Mouse (Mus musculus): Measurements from ENCODE around the gene Eps15.

Gene Eps15

DNA sequence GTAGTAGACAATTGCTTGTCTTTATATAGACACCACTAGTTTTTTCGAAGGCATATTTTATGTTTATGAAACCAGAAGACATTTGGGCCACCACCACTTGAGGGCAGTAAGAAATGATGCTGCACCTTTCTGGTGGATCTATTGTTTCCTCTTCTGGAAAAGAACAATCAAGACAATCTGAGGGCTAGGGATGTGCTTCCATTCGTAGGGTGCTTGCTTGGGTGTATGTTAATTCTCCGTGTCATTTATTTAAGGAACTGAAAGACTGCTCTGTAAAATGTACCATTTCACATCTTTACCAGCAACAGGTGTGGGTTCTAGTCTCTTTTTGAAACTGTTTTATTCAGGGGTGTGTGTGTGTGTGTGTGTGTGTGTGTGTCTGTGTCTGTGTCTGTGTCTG is 11.2 kb upstream of the Eps15 start:
- CTCF ChIA-PET, result no interaction called here

DNA sequence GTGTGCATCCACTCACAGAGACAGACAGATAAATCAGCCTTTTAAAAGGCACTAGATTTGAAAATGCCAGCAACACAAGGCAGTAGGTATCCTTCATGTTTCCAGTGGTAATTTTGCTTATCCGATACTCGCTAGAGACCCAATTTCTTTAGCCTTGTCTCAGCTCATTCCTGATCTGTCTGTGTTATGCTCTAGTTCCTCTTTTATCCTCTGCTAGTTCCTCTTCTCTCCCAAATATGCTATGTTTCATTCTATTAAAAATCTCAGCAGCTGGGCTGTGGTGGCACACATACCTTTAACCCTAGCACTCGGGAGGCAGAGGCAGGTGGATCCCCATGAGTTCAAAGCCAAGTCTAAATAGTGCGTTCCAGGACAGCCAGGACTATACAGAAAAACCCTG is 8.3 kb upstream of the Eps15 start:
- CTCF ChIA-PET, result no interaction called here

DNA sequence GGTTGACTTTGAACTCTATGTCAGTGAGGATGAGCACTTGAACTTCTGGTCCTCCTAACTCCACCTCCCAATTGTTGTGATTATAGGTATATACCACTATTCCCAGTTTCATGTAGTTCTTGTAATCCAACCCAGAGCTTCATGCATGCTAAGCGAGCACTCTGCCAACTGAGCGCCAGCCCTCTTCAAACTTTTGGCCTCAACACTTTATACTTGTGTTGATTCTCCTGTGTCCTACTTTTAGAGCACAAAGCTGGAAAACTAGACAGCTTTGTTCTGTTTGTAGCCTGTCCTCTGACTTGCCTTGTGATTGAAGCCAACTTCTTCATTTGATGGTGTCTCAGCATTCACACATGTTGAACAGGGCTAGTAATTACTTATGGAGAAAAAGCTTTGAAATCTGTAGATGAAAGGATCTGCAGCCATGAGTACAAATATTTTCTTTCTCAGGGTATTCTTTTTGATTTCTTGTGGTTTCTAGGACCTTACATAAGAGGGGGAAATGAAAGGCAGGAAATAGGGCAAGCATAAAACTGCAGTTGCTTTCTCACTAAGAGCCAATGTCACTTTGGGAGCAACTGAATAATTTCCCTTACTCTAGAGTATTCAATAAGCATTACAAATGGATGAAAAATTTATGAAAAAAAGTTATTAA is 6.4 kb upstream of the Eps15 start:
- CTCF ChIA-PET, result no interaction called here

DNA sequence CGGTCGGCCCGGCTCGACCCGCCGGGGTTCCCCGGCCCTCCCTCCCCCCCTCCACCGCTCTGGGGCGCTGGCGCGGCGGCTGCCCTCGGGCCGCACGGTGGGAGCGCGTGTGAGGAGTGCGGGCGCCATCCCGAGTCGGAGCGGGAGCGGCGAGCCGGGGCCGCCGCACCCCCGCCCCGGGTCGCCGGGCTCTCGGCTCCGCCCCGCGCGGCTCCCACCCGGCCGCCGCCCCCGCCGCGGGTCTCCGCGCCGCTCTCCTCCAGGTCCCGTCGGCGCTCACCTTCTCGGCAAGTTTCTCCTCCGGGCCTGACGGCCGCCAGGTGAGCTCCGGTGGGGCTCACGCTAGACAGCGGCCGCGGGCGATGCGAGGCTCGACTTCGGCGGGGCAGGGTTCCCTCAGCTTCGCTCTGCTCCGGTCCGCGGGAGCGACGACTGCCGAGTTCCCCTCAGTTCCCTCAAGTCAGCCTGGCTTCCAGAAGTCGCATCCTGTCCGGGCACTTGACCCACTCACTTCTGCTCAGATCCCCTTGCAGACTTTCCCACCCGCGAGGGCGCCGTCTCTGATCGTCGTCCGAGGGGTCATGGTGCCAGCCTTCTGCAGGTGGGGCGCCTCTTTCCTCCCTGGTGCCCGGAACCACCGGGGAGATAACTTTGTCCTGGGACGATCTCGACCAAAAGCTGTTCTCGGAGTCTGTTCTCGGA is 542 bp downstream of the Eps15 start:
- CTCF ChIA-PET, result no interaction called here

- CTCF ChIA-PET, result no interaction called here
Observed at GRCm38 (mm10) chr4:109281161-109281560, 1.1 kb downstream of the Eps15 start.

GRCm38 (mm10) chr4:109281946-109282345 is 1.9 kb downstream of the Eps15 start:
- CTCF ChIA-PET, result no interaction called here

DNA sequence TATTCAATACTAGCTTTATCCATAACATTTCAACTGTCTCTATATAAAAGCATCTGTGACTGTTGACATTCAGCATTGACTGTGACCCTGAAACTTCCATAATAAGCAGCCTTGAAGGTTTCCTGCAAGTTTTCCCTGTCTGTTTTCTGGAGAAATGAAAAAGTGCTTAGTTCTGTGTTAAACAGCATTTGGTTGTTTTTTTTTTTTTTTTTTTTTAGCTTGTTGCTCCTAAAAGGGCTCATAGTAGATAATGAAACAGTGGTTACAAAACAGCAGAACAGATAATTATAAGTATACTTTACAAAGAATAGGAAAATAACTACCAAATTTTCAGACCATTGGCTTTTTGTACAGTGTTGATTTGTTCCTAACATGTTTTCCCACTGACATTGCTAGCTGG is 14.6 kb downstream of the Eps15 start:
- CTCF ChIA-PET, result no interaction called here

GRCm38 (mm10) chr4:109296510-109296909 is 16.4 kb downstream of the Eps15 start:
- CTCF ChIA-PET, result interaction anchor here (0.5 kb wide), 1 partner anchor 80 kb away, joined by 3 read pairs; no protein-coding TSS in a partner anchor

DNA sequence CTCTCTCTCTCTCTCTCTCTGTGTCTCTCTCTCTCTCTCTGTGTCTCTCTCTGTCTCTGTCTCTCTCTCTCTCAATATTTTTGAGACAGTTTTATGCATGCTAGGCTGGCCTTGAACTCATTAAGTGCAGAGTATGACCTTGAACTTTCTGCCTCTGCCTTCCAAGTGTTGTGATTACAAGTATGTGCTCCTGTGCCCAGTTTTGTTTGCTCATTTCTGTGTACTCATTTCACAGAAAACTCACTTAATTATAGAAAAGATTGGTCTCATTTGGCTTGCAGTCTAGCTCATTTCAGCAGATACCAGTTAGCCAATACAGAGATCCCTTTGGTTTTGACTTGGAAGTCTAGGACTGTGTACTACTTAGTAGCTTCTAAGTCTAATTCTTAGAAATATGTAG is 19.1 kb downstream of the Eps15 start:
- CTCF ChIA-PET, result interaction anchor here (0.7 kb wide), 1 partner anchor 30 kb away, joined by 3 read pairs; no protein-coding TSS in a partner anchor

- CTCF ChIA-PET, result no interaction called here
Observed at GRCm38 (mm10) chr4:109316941-109317894, 37.1 kb downstream of the Eps15 start.

- CTCF ChIA-PET, result no interaction called here
Observed at GRCm38 (mm10) chr4:109336796-109337195, 56.7 kb downstream of the Eps15 start.

DNA sequence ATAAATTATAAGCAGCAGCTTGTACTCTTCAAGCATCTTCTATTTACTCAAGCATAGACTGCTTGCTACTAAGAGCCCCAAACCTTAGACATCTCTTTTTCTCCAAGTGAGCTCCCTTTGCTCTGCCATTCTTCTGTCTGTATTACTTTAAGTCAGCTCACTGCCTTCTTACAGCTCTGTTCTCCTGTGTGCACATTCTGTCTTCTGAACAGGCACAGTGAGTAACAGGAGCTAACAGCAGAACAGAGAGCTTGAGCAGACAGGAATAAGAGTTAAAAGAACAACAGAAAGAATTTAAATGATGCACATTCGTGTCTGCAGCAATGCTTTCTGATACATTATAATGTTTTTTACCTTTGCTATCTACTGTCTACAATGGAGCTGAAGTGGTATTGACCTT is 61.2 kb downstream of the Eps15 start:
- CTCF ChIA-PET, result no interaction called here

DNA sequence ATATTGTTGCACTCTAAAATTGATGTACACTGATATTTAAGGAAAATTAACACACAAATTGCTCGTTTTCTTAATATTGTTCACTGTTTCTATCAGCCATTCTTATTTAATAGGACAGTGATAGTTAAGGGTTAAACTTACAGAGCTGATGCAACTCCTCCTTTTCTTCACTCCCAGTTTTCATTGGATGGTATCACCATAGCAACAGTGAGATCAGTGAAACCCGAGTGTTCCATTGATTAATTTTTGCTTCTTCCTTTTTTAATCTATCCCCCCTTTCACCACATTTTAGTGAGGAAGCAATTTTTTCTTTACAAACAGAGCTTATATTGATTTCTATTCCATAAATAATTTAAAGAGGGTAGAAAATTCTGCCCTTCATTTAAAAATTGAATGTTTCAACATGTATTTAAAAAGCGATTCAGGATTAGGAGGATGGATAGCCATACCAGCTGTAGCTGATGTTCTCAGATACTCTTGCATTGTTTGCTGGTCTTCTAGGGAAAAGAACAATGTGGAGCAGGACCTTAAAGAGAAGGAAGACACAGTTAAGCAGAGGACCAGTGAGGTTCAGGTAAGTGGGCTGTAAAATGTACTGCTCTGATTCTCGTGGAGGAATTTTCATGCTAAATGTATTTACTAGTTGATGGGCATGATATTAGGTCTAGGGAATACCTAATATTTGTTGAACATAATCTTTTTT is 62.9 kb downstream of the Eps15 start:
- CTCF ChIA-PET, result no interaction called here

DNA sequence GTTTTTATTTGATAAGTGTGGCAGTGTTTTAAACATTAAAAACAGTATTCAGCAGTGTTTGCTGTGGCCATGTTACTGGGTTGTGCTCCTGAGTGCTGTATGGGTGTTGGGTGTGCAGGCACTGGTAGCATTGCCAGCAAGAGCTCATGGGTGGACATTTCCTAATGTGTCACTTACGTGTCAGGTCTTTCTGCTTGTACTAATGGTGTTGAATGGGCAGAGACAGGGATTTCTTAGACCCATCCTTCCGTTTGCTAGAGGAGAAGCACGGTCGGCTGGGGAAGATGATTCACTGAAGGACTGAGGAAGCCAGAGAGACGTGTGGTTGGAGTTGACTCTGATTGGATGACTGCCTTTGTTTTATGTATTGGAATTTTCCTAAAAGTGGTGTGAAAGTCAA is 63.8 kb downstream of the Eps15 start:
- CTCF ChIA-PET, result no interaction called here

DNA sequence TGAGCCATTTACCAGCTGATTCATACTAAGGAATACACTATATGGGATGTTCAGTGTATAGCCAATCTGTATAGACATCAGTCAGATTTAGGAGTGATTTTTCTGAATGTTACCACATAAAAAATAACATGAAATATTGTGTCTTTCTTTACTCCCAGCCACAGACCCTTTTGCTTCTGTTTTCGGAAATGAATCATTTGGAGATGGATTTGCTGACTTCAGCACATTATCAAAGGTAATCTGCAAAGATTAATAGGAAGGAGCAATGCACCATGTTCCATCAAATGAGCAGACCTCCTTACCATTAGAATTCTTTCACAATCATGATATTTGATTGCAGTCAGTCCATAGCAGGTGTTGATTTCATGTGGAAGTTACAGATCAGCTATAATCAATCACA is 98.0 kb downstream of the Eps15 start:
- CTCF ChIA-PET, result no interaction called here

- CTCF ChIA-PET, result no interaction called here
Observed at GRCm38 (mm10) chr4:109382457-109382856, 102.4 kb downstream of the Eps15 start.

DNA sequence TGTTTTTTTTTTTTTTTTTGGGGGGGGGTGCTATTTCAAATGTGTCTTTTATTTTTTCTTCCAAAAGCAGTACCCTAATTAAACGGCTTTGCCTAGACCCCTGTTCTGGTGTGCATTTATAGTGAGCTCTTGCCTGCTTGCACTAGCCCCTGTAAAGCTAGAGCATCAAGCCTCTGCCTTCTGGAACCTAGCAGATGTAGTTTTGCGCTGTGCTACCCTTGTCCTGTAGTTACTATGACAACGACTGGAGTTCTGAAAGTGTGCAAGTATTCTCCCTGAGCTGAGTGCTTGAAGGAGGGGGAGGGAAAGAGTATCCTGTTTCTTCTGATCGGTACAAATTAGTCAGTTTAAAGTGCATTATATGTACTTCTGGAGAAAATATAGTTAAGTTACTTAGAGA is 105.5 kb downstream of the Eps15 start:
- CTCF ChIA-PET, result no interaction called here

GRCm38 (mm10) chr4:109393229-109393779 is 113.2 kb downstream of the Eps15 start:
- CTCF ChIA-PET, result no interaction called here

GRCm38 (mm10) chr4:109393902-109394301 is 113.8 kb downstream of the Eps15 start:
- CTCF ChIA-PET, result no interaction called here

- CTCF ChIA-PET, result no interaction called here
Observed at GRCm38 (mm10) chr4:109394314-109395074, 114.4 kb downstream of the Eps15 start.
